Mouse (Mus musculus) lung, embryonic 15.5 days (tissue): ENCODE data around the gene Aass. TPM values are rescaled to one million over a fixed set of nuclear protein-coding genes. Genes with fewer than 3 reads are reported as not detected.
"Not testable (repeated sequence)": the region's sequence is repeated elsewhere in the genome, so short reads cannot be mapped to it uniquely, and the experiment has no call there.

Experiments used
- ATAC-seq: fragments of 200-750 bp; cut with Nextera tagmentation; 2 replicates; pipeline ENCODE4 v1.8.0; 2017; ENCODE audit warnings: moderate number of reproducible peaks, borderline replicate concordance; ENCODE audit not compliant: low FRiP score, low TSS enrichment; ENCODE audit errors: extremely low read depth
- H3K27ac ChIP-seq: fragments of 300-500 bp; sonication (generic); 2 replicates; pipeline ENCODE4 v1.5.1; 2015; ENCODE audit warnings: moderate library complexity, mild to moderate bottlenecking, inconsistent platforms
- H3K27me3 ChIP-seq: fragments of 300-500 bp; sonication (generic); 2 replicates; pipeline ENCODE4 v1.6.1; 2015; ENCODE audit warnings: inconsistent platforms
- H3K36me3 ChIP-seq: fragments of 300-500 bp; sonication (generic); 2 replicates; pipeline ENCODE4 v1.6.1; 2015; ENCODE audit warnings: inconsistent platforms
- H3K4me1 ChIP-seq: fragments of 300-500 bp; sonication (generic); 2 replicates; pipeline ENCODE4 v1.6.1; 2015; ENCODE audit warnings: inconsistent platforms
- H3K4me2 ChIP-seq: fragments of 300-500 bp; sonication (generic); 2 replicates; pipeline ENCODE4 v1.6.1; 2015; ENCODE audit warnings: inconsistent platforms, mild to moderate bottlenecking, moderate library complexity
- H3K4me3 ChIP-seq: fragments of 300-500 bp; sonication (generic); 2 replicates; pipeline ENCODE4 v1.5.1; 2015; ENCODE audit warnings: mild to moderate bottlenecking, inconsistent platforms
- H3K9ac ChIP-seq: fragments of 300-500 bp; sonication (generic); 2 replicates; pipeline ENCODE4 v1.6.1; 2015; ENCODE audit warnings: inconsistent platforms
- H3K9me3 ChIP-seq: fragments of 300-500 bp; sonication (generic); 2 replicates; pipeline ENCODE4 v1.6.1; 2016; ENCODE audit warnings: inconsistent platforms
- WGBS: fragments of 180-500 bp; shearing (Covaris S2); methylation state at CpG from one replicate; pipeline ENCODE4 v1.1.7; 2015; 5-methylcytosine and 5-hydroxymethylcytosine counted together
- polyA plus RNA-seq: library from polyadenylated mRNA; unstranded; fragments of >200 nt; fragmentation: Nextera tagmentation; extraction: Ambion mirVana; gene quantifications from 2 replicates; pipeline ENCODE4 v1.2.1, GENCODE M21; 2015

Aass gene
- polyA plus RNA-seq, 1 experiment from 2014 or later = 3.2 TPM

- H3K27ac ChIP-seq = no peak overlapping the region
- H3K9ac ChIP-seq = no peak overlapping the region
- no peak overlapping the region for H3K4me2 ChIP-seq
- 40% methylated on average over 6 of the region's 6 CpGs for WGBS
- no peak overlapping the region for H3K4me3 ChIP-seq
- no peaks in the 10 kb centered on the region for H3K9me3 ChIP-seq
- no peaks in the 10 kb centered on the region for H3K27me3 ChIP-seq
- no peaks in the 10 kb centered on the region for H3K36me3 ChIP-seq
- peak; percentile 83; the same call in 1 of the 2 replicates for ATAC-seq
- no peaks in the 10 kb centered on the region for H3K4me1 ChIP-seq
Observed at GRCm38 (mm10) chr6:23114781-23115180, 18.0 kb downstream of the Aass start.

- peak; percentile 74; the same call in 1 of the 2 replicates for ATAC-seq
- Histone ChIP-seq H3K4me3 (no peak overlapping the region), H3K4me1 (0 out of 2 replicates have a peak, but pooled peaks cover 3% of the 10 kb centered on the region), H3K4me2 (no peak overlapping the region), H3K27me3 (no peaks in the 10 kb centered on the region), H3K9ac (no peak overlapping the region), H3K27ac (no peak overlapping the region), H3K9me3 (no peaks in the 10 kb centered on the region), H3K36me3 (no peaks in the 10 kb centered on the region)
- 66% methylated on average over 4 of the region's 4 CpGs for WGBS
Observed at GRCm38 (mm10) chr6:23107069-23107468, 25.7 kb downstream of the Aass start.

- ATAC-seq = peak; percentile 66; the same call in 1 of the 2 replicates
- Histone ChIP-seq H3K4me3 (no peak overlapping the region), H3K27ac (no peak overlapping the region), H3K36me3 (no peaks in the 10 kb centered on the region), H3K9ac (no peak overlapping the region), H3K4me2 (no peak overlapping the region), H3K9me3 (no peaks in the 10 kb centered on the region), H3K27me3 (no peaks in the 10 kb centered on the region), H3K4me1 (0 out of 2 replicates have a peak, but pooled peaks cover 3% of the 10 kb centered on the region)
- 27% methylated on average over 4 of the region's 4 CpGs for WGBS
Observed at GRCm38 (mm10) chr6:23106373-23106772, 26.4 kb downstream of the Aass start.

GRCm38 (mm10) chr6:23090346-23091055 is 42.3 kb downstream of the Aass start:
- H3K9me3 ChIP-seq, H3K4me2 ChIP-seq, H3K4me3 ChIP-seq, H3K36me3 ChIP-seq, H3K9ac ChIP-seq, ATAC-seq, H3K4me1 ChIP-seq, H3K27ac ChIP-seq, H3K27me3 ChIP-seq: not testable (repeated sequence)
- 86% methylated on average over 11 of the region's 11 CpGs for WGBS

- H3K9me3 ChIP-seq, H3K4me2 ChIP-seq, ATAC-seq, H3K36me3 ChIP-seq, H3K27me3 ChIP-seq, H3K4me3 ChIP-seq, H3K4me1 ChIP-seq, H3K27ac ChIP-seq, H3K9ac ChIP-seq: not testable (repeated sequence)
- WGBS = 80% methylated on average over 4 of the region's 4 CpGs
Observed at GRCm38 (mm10) chr6:23089292-23089691, 43.5 kb downstream of the Aass start.

GRCm38 (mm10) chr6:23084587-23085421 is 48.0 kb downstream of the Aass start:
- no peak overlapping the region for H3K4me2 ChIP-seq
- H3K4me1 ChIP-seq = no peaks in the 10 kb centered on the region
- H3K9me3 ChIP-seq = no peaks in the 10 kb centered on the region
- ATAC-seq = no peak
- no peak overlapping the region for H3K9ac ChIP-seq
- H3K36me3 ChIP-seq = no peaks in the 10 kb centered on the region
- WGBS = 88% methylated on average over 5 of the region's 5 CpGs
- H3K27me3 ChIP-seq = no peaks in the 10 kb centered on the region
- no peak overlapping the region for H3K4me3 ChIP-seq
- H3K27ac ChIP-seq = no peak overlapping the region

GRCm38 (mm10) chr6:23079991-23080680 is 52.6 kb downstream of the Aass start:
- no peak for ATAC-seq
- 0 out of 2 replicates have a peak overlapping the region, but pooled peaks have one; percentile 2 for H3K27ac ChIP-seq
- WGBS = 45% methylated on average over 3 of the region's 3 CpGs

GRCm38 (mm10) chr6:23078273-23078672 is 54.5 kb downstream of the Aass start:
- H3K9ac ChIP-seq = no peak overlapping the region
- H3K27me3 ChIP-seq = no peaks in the 10 kb centered on the region
- H3K4me1 ChIP-seq = 0 out of 2 replicates have a peak, but pooled peaks cover 2% of the 10 kb centered on the region
- no peak overlapping the region for H3K4me2 ChIP-seq
- no peaks in the 10 kb centered on the region for H3K36me3 ChIP-seq
- no peak overlapping the region for H3K4me3 ChIP-seq
- WGBS = 78% methylated on average over 2 of the region's 2 CpGs
- ATAC-seq = no peak
- no peaks in the 10 kb centered on the region for H3K9me3 ChIP-seq
- no peak overlapping the region for H3K27ac ChIP-seq

More at GRCm38 (mm10) chr6:23079991-23080680, 52.6 kb downstream of the Aass start:
- H3K9me3 ChIP-seq = no peaks in the 10 kb centered on the region
- H3K4me3 ChIP-seq = no peak overlapping the region
- H3K9ac ChIP-seq = no peak overlapping the region
- no peaks in the 10 kb centered on the region for H3K36me3 ChIP-seq
- no peak overlapping the region for H3K4me2 ChIP-seq
- H3K27me3 ChIP-seq = no peaks in the 10 kb centered on the region
- 0 out of 2 replicates have a peak, but pooled peaks cover 2% of the 10 kb centered on the region for H3K4me1 ChIP-seq

- H3K27ac ChIP-seq = no peak overlapping the region
- no peak overlapping the region for H3K4me3 ChIP-seq
- 57% methylated on average over 2 of the region's 2 CpGs for WGBS
- 0 out of 2 replicates have a peak, but pooled peaks cover 2% of the 10 kb centered on the region for H3K4me1 ChIP-seq
- H3K27me3 ChIP-seq = no peaks in the 10 kb centered on the region
- H3K9me3 ChIP-seq = no peaks in the 10 kb centered on the region
- no peaks in the 10 kb centered on the region for H3K36me3 ChIP-seq
- H3K4me2 ChIP-seq = no peak overlapping the region
- no peak overlapping the region for H3K9ac ChIP-seq
- ATAC-seq = no peak
Observed at GRCm38 (mm10) chr6:23076060-23076459, 56.7 kb downstream of the Aass start.

GRCm38 (mm10) chr6:23055734-23056133 is 77.1 kb downstream of the Aass start:
- Histone ChIP-seq H3K4me3 (no peak overlapping the region), H3K9ac (no peak overlapping the region), H3K9me3 (no peaks in the 10 kb centered on the region), H3K4me2 (no peak overlapping the region), H3K36me3 (no peaks in the 10 kb centered on the region), H3K4me1 (no peaks in the 10 kb centered on the region), H3K27ac (no peak overlapping the region), H3K27me3 (no peaks in the 10 kb centered on the region)
- no peak for ATAC-seq
- WGBS = 88% methylated on average over 5 of the region's 5 CpGs

GRCm38 (mm10) chr6:23048836-23049235 is 84.0 kb downstream of the Aass start:
- H3K4me3 ChIP-seq = no peak overlapping the region
- no peak overlapping the region for H3K4me2 ChIP-seq
- H3K27ac ChIP-seq = no peak overlapping the region
- no peak for ATAC-seq
- H3K9me3 ChIP-seq = no peaks in the 10 kb centered on the region
- H3K9ac ChIP-seq = no peak overlapping the region
- no peaks in the 10 kb centered on the region for H3K4me1 ChIP-seq
- H3K36me3 ChIP-seq = no peaks in the 10 kb centered on the region
- WGBS = 89% methylated on average over 4 of the region's 4 CpGs
- no peaks in the 10 kb centered on the region for H3K27me3 ChIP-seq
